Mouse (Mus musculus): ENCODE measurements at regions not wholly inside any gene's neighbourhood (a gene's known extent, or its start where the extent isn't known, plus 50 kb on each side); places are given as distances from the start of the nearest gene placed in this dataset.

DNA sequence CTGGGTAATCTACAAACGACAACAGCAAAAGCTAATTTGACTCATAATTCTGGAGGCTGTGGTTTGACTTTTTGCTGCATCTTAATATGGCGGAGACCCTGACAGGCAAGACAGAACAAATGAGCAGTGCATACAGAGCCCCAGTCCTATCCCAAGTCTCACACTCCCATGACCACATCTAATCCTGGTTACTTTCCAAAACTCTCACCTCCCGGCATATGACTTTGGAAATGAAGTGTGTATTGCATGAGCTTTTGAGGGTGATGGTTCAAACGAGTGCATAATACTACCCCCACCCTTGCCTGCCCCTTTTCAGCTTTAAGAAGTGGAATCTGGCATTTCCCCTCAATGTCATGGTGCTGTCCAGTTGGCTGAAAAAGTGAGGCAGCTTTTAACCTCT, 244.3 kb downstream of the Gm45692 start:
- TF ChIP-seq CTCF (IDR thresholded peaks at IDR 0.05; ENCODE audit: low read depth) = no peak
- no peak for TF ChIP-seq EP300 (IDR thresholded peaks at IDR 0.05; ENCODE audit: low read depth)
